Mouse (Mus musculus): ENCODE results near the gene Tmem87b.

Gene Tmem87b

GRCm38 (mm10) chr2:128817786-128818681, at the start of gene Tmem87b:
Gene Tmem87b, plus strand, starts transcription at chr2:128818118.
- DNase-seq = peak; percentile 93 to 99

- DNase-seq = no peak
These were observed 49.2 kb upstream of the Tmem87b start for GRCm38 (mm10) chr2:128768545-128769247.

GRCm38 (mm10) chr2:128770557-128770956, 47.4 kb upstream of the Tmem87b start:
- no peak for DNase-seq

GRCm38 (mm10) chr2:128771048-128771447, 46.9 kb upstream of the Tmem87b start:
- DNase-seq = no peak

- no peak for DNase-seq
These were observed 46.1 kb upstream of the Tmem87b start for GRCm38 (mm10) chr2:128771750-128772338.

GRCm38 (mm10) chr2:128782231-128782630, 35.7 kb upstream of the Tmem87b start:
- DNase-seq = no peak

GRCm38 (mm10) chr2:128783660-128784345, 34.1 kb upstream of the Tmem87b start:
- no peak for DNase-seq

- no peak for DNase-seq
These were observed 33.1 kb upstream of the Tmem87b start for GRCm38 (mm10) chr2:128784814-128785213.

- DNase-seq = no peak
These were observed 31.6 kb upstream of the Tmem87b start for GRCm38 (mm10) chr2:128786341-128786740.

GRCm38 (mm10) chr2:128786795-128787194, 31.1 kb upstream of the Tmem87b start:
- DNase-seq = no peak

GRCm38 (mm10) chr2:128787805-128788204, 30.1 kb upstream of the Tmem87b start:
- DNase-seq = no peak

- DNase-seq = no peak
These were observed 26.9 kb upstream of the Tmem87b start for GRCm38 (mm10) chr2:128790875-128791614.

- no peak for DNase-seq
These were observed 24.0 kb upstream of the Tmem87b start for GRCm38 (mm10) chr2:128793958-128794357.

GRCm38 (mm10) chr2:128796463-128796862, 21.5 kb upstream of the Tmem87b start:
- DNase-seq = no peak

- no peak for DNase-seq
These were observed 14.5 kb upstream of the Tmem87b start for GRCm38 (mm10) chr2:128803441-128803840.

- DNase-seq = no peak
These were observed 12.6 kb upstream of the Tmem87b start for GRCm38 (mm10) chr2:128805341-128805740.

- no peak for DNase-seq
These were observed 11.4 kb upstream of the Tmem87b start for GRCm38 (mm10) chr2:128806561-128806960.

- DNase-seq = no peak
These were observed 5.2 kb upstream of the Tmem87b start for GRCm38 (mm10) chr2:128812761-128813160.

- no peak for DNase-seq
These were observed 1.6 kb upstream of the Tmem87b start for GRCm38 (mm10) chr2:128816311-128816710.

- no peak for DNase-seq
These were observed 1.0 kb upstream of the Tmem87b start for GRCm38 (mm10) chr2:128816916-128817315.

- no peak for DNase-seq
These were observed 532 bp upstream of the Tmem87b start for GRCm38 (mm10) chr2:128817387-128817785.
